Mouse (Mus musculus) midbrain, embryonic 13.5 days (tissue): Measurements from ENCODE around the gene Ndufs6. TPM values are rescaled to one million over a fixed set of nuclear protein-coding genes. Genes with fewer than 3 reads are reported as not detected.
A peak's percentile ranks its signal among the peaks of the same experiment; 100 is the strongest.

ENCODE experiments used
- ATAC-seq: fragments of 200-750 bp; cut with Nextera tagmentation; 2 replicates; pipeline ENCODE4 v1.8.0; 2017; ENCODE audit warnings: mild to moderate bottlenecking, moderate TSS enrichment, moderate library complexity
- H3K27ac ChIP-seq: fragments of 300-500 bp; sonication (generic); 2 replicates; pipeline ENCODE4 v1.5.1; 2015; ENCODE audit warnings: inconsistent platforms, mild to moderate bottlenecking, moderate library complexity
- H3K27me3 ChIP-seq: fragments of 300-500 bp; sonication (generic); 2 replicates; pipeline ENCODE4 v1.6.1; 2015; ENCODE audit warnings: mild to moderate bottlenecking, inconsistent platforms
- H3K36me3 ChIP-seq: fragments of 300-500 bp; sonication (generic); 2 replicates; pipeline ENCODE4 v1.6.1; 2015; ENCODE audit warnings: mild to moderate bottlenecking, inconsistent platforms
- H3K4me1 ChIP-seq: fragments of 300-500 bp; sonication (generic); replicated peaks from 2 replicates; pipeline ENCODE4 v1.6.1; 2015; ENCODE audit warnings: inconsistent platforms
- H3K4me2 ChIP-seq: fragments of 300-500 bp; sonication (generic); replicated peaks from 2 replicates; pipeline ENCODE4 v1.6.1; 2015; ENCODE audit warnings: moderate library complexity, mild to moderate bottlenecking, inconsistent platforms
- H3K4me3 ChIP-seq: fragments of 300-500 bp; sonication (generic); replicated peaks from 2 replicates; pipeline ENCODE4 v1.5.1; 2015; ENCODE audit warnings: mild to moderate bottlenecking, inconsistent platforms
- H3K9ac ChIP-seq: fragments of 300-500 bp; sonication (generic); replicated peaks from 2 replicates; pipeline ENCODE4 v1.6.1; 2015; ENCODE audit warnings: mild to moderate bottlenecking, inconsistent platforms
- H3K9me3 ChIP-seq: fragments of 300-500 bp; sonication (generic); 2 replicates; pipeline ENCODE4 v1.6.1; 2016; ENCODE audit warnings: mild to moderate bottlenecking, inconsistent platforms
- WGBS: fragments of 180-500 bp; shearing (Covaris S2); methylation state at CpG from one replicate; pipeline ENCODE4 v1.1.7; 2015; 5-methylcytosine and 5-hydroxymethylcytosine counted together
- polyA plus RNA-seq: library from polyadenylated mRNA; unstranded; fragments of >200 nt; fragmentation: Nextera tagmentation; extraction: Ambion mirVana; gene quantifications from 2 replicates; pipeline ENCODE4 v1.2.1, GENCODE M21; 2015

The Ndufs6 gene
- polyA plus RNA-seq, 1 experiment from 2014 or later: 373 TPM

DNA sequence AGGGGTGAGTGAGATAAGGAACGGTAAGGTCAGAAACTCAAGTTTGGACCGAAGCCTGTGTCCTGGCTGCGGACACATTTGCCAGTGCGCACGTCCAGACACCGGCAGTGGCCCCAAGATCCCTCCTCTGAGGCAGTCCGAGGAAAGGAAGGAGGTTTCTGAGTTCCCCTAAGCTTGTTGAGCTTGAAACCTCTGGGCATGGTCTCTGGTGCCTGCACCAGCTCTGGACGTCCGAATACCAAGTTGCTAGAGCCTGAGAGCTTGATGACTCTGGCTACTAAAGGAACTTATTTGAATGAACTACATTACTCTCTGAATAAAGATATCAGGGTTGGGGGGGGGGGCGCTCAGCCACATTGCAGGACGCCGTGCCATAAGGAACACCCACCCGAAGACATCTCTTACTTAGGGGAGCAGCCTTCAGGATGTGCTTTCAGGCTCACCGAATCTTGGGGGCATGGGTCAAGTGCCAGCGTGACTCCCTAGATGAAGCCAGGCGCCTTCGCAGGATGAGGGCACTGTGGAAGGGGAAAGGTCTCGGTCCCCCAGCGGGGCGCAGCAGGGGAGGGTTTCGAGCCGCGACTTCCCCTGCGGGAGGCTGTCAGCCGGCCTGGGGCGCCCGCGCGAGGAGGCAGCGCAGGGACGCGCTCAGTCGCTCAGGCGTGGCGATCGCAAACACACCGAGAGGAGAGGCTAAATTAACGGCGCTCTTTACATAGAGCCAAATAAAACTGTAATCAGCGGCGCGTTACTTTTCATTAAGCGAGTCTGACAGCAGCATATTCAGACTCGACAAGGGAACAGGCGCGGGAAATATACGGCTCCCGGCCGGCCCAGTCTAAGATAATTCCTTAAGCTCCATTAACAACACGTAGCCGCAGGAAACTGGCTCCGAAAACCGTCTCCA, 56.8 kb downstream of the Ndufs6 start:
- peak; percentile 37; the same call in 1 of the 2 replicates for ATAC-seq
- peaks cover 100% of the 10 kb centered on the region for H3K27me3 ChIP-seq
- H3K36me3 ChIP-seq: no peaks in the 10 kb centered on the region
- peak overlapping the region; percentile 35 for H3K4me3 ChIP-seq
- H3K4me2 ChIP-seq: peak overlapping the region; percentile 59
- no peak overlapping the region for H3K27ac ChIP-seq
- peaks cover 34% of the 10 kb centered on the region for H3K4me1 ChIP-seq
- no peaks in the 10 kb centered on the region for H3K9me3 ChIP-seq
- WGBS: under 1% methylated on average over 52 of the region's 53 CpGs
- H3K9ac ChIP-seq: peak overlapping the region; percentile 40; the same call in 1 of the 2 replicates

DNA sequence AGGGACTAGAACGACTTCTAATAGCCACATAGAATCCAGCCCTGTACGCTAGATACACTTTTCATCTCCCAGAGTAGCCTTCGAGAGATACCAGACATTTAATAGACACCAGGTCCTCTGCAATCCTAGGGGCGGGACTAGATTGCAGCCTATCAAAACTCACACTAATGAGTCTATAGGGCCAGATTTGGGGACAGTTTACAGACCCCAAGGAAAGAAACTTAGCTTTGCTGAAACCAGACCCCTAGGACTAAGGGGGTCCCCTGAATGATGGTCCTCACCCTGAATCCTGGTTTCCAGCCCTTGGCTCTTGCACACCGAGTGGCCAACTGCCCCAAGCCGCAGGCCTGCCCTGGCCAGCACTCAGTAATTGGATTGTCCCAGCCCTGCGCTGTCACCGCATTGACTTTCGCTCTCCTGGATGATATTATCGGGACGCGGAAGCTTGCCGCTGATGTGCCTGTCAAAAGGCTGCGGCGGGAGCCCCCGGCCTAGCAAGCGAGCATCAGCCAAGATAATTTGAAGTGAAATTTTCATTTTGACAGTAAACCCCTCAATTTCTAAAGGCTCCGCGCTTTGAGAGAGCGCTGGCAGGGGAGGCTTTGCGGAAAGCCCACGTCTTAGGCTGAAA, 57.8 kb downstream of the Ndufs6 start:
- Histone ChIP-seq H3K4me2 (peak overlapping the region; percentile 59), H3K4me1 (peaks cover 36% of the 10 kb centered on the region), H3K9me3 (no peaks in the 10 kb centered on the region), H3K4me3 (peak overlapping the region; percentile 35), H3K27ac (no peak overlapping the region), H3K9ac (0 out of 2 replicates have a peak overlapping the region, but pooled peaks have one; percentile 14), H3K36me3 (no peaks in the 10 kb centered on the region), H3K27me3 (peaks cover 99% of the 10 kb centered on the region)
- no peak for ATAC-seq
- WGBS: 1% methylated on average over 22 of the region's 22 CpGs

DNA sequence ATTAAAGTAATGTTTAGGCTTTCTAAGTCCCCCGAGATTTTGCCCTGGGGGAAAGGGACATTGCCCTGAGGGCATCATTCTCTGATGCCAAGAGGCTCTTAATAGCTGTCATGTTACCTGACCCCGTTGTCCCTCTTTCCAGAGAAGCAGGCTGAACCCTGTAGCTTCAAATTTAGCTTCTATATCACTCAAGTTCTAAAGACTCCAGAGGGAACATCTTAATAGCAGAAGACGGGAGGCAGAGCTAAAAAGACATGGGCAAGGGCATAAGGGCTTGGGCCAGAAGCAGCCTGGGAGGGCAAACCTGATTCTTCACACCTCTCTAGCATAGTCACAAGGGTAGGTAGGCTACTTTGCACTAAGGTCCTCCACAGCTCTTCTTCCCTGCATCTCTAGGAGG, 58.5 kb downstream of the Ndufs6 start:
- WGBS: 17% methylated on average over 3 of the region's 3 CpGs
- H3K9me3 ChIP-seq: no peaks in the 10 kb centered on the region
- no peak overlapping the region for H3K9ac ChIP-seq
- peaks cover 42% of the 10 kb centered on the region for H3K4me1 ChIP-seq
- no peak overlapping the region for H3K4me3 ChIP-seq
- H3K4me2 ChIP-seq: no peak overlapping the region
- H3K27ac ChIP-seq: no peak overlapping the region
- peaks cover 99% of the 10 kb centered on the region for H3K27me3 ChIP-seq
- no peak for ATAC-seq
- no peaks in the 10 kb centered on the region for H3K36me3 ChIP-seq

Other genes starting within 250 kb of the Ndufs6 start
- gene Irx4, start 68.1 kb downstream of the Ndufs6 start, polyA plus RNA-seq: 1.2 and 1.5 TPM in 2 replicates
- gene Mrpl36, start within 50 bp of the Ndufs6 start, polyA plus RNA-seq: 96.1 and 101 TPM in 2 replicates
- 53.7 and 57.8 TPM in 2 replicates for gene Lpcat1, start 138.7 kb upstream of the Ndufs6 start, polyA plus RNA-seq
- 1.1 and 6.7 TPM in 2 replicates for gene Slc6a3, start 208.2 kb upstream of the Ndufs6 start, polyA plus RNA-seq